Mouse (Mus musculus) lung, embryonic 15.5 days (tissue): ENCODE measurements at regions not wholly inside any gene's neighbourhood (a gene's known extent, or its start where the extent isn't known, plus 50 kb on each side); places are given as distances from the start of the nearest gene placed in this dataset.

Source experiments
- ATAC-seq: fragments of 200-750 bp; cut with Nextera tagmentation; 2 replicates; pipeline ENCODE4 v1.8.0; 2017; ENCODE audit warnings: moderate number of reproducible peaks, borderline replicate concordance; ENCODE audit not compliant: low FRiP score, low TSS enrichment; ENCODE audit errors: extremely low read depth
- H3K27ac ChIP-seq: fragments of 300-500 bp; sonication (generic); 2 replicates; pipeline ENCODE4 v1.5.1; 2015; ENCODE audit warnings: moderate library complexity, mild to moderate bottlenecking, inconsistent platforms
- H3K27me3 ChIP-seq: fragments of 300-500 bp; sonication (generic); 2 replicates; pipeline ENCODE4 v1.6.1; 2015; ENCODE audit warnings: inconsistent platforms
- H3K36me3 ChIP-seq: fragments of 300-500 bp; sonication (generic); 2 replicates; pipeline ENCODE4 v1.6.1; 2015; ENCODE audit warnings: inconsistent platforms
- H3K4me1 ChIP-seq: fragments of 300-500 bp; sonication (generic); 2 replicates; pipeline ENCODE4 v1.6.1; 2015; ENCODE audit warnings: inconsistent platforms
- H3K4me2 ChIP-seq: fragments of 300-500 bp; sonication (generic); 2 replicates; pipeline ENCODE4 v1.6.1; 2015; ENCODE audit warnings: inconsistent platforms, mild to moderate bottlenecking, moderate library complexity
- H3K4me3 ChIP-seq: fragments of 300-500 bp; sonication (generic); 2 replicates; pipeline ENCODE4 v1.5.1; 2015; ENCODE audit warnings: mild to moderate bottlenecking, inconsistent platforms
- H3K9ac ChIP-seq: fragments of 300-500 bp; sonication (generic); 2 replicates; pipeline ENCODE4 v1.6.1; 2015; ENCODE audit warnings: inconsistent platforms
- H3K9me3 ChIP-seq: fragments of 300-500 bp; sonication (generic); 2 replicates; pipeline ENCODE4 v1.6.1; 2016; ENCODE audit warnings: inconsistent platforms
- WGBS: fragments of 180-500 bp; shearing (Covaris S2); methylation state at CpG from one replicate; pipeline ENCODE4 v1.1.7; 2015; 5-methylcytosine and 5-hydroxymethylcytosine counted together

- Histone ChIP-seq H3K27ac (no peak overlapping the region), H3K4me3 (no peak overlapping the region), H3K36me3 (no peaks in the 10 kb centered on the region), H3K9me3 (peaks cover 3% of the 10 kb centered on the region), H3K27me3 (no peaks in the 10 kb centered on the region), H3K4me1 (no peaks in the 10 kb centered on the region), H3K4me2 (no peak overlapping the region), H3K9ac (no peak overlapping the region)
- no peak for ATAC-seq
- WGBS, result 76% methylated on average over 4 of the region's 4 CpGs
Observed at GRCm38 (mm10) chr4:54071951-54072350, 246.1 kb downstream of the Tmem38b start.

- Histone ChIP-seq H3K4me3 (no peak overlapping the region), H3K9me3 (peaks cover 3% of the 10 kb centered on the region), H3K4me2 (no peak overlapping the region), H3K27me3 (no peaks in the 10 kb centered on the region), H3K4me1 (no peaks in the 10 kb centered on the region), H3K9ac (no peak overlapping the region), H3K27ac (no peak overlapping the region), H3K36me3 (no peaks in the 10 kb centered on the region)
- no peak for ATAC-seq
- 22% methylated on average over 3 of the region's 3 CpGs for WGBS
Observed at GRCm38 (mm10) chr4:54072482-54072881, 246.6 kb downstream of the Tmem38b start.

GRCm38 (mm10) chr4:54072932-54073331 lies 247.1 kb downstream of the Tmem38b start:
- no peak overlapping the region for H3K4me3 ChIP-seq
- no peaks in the 10 kb centered on the region for H3K27me3 ChIP-seq
- H3K9ac ChIP-seq, result no peak overlapping the region
- no peak overlapping the region for H3K4me2 ChIP-seq
- no peaks in the 10 kb centered on the region for H3K4me1 ChIP-seq
- peaks cover 3% of the 10 kb centered on the region for H3K9me3 ChIP-seq
- no peak for ATAC-seq
- no peaks in the 10 kb centered on the region for H3K36me3 ChIP-seq
- 53% methylated on average over 10 of the region's 10 CpGs for WGBS
- no peak overlapping the region for H3K27ac ChIP-seq

GRCm38 (mm10) chr4:54073483-54073882 lies 247.6 kb downstream of the Tmem38b start:
- Histone ChIP-seq H3K27me3 (no peaks in the 10 kb centered on the region), H3K27ac (no peak overlapping the region), H3K36me3 (no peaks in the 10 kb centered on the region), H3K4me1 (no peaks in the 10 kb centered on the region), H3K9me3 (peaks cover 3% of the 10 kb centered on the region), H3K9ac (no peak overlapping the region), H3K4me2 (no peak overlapping the region), H3K4me3 (no peak overlapping the region)
- 85% methylated on average over 7 of the region's 7 CpGs for WGBS
- ATAC-seq, result no peak

- no peak overlapping the region for H3K4me2 ChIP-seq
- WGBS, result 58% methylated on average over 5 of the region's 5 CpGs
- no peaks in the 10 kb centered on the region for H3K27me3 ChIP-seq
- no peak overlapping the region for H3K9ac ChIP-seq
- H3K4me3 ChIP-seq, result no peak overlapping the region
- no peaks in the 10 kb centered on the region for H3K4me1 ChIP-seq
- H3K27ac ChIP-seq, result no peak overlapping the region
- ATAC-seq, result no peak
- peaks cover 3% of the 10 kb centered on the region for H3K9me3 ChIP-seq
- H3K36me3 ChIP-seq, result no peaks in the 10 kb centered on the region
Observed at GRCm38 (mm10) chr4:54074226-54074625, 248.4 kb downstream of the Tmem38b start.

- ATAC-seq, result no peak
- Histone ChIP-seq H3K4me1 (no peaks in the 10 kb centered on the region), H3K4me2 (no peak overlapping the region), H3K9me3 (no peaks in the 10 kb centered on the region), H3K27ac (no peak overlapping the region), H3K36me3 (no peaks in the 10 kb centered on the region), H3K9ac (no peak overlapping the region), H3K4me3 (no peak overlapping the region), H3K27me3 (no peaks in the 10 kb centered on the region)
- 68% methylated on average over 9 of the region's 9 CpGs for WGBS
Observed at GRCm38 (mm10) chr4:54080526-54080925, 254.7 kb downstream of the Tmem38b start.

GRCm38 (mm10) chr4:54081411-54081810 lies 255.6 kb downstream of the Tmem38b start:
- WGBS, result 74% methylated on average over 5 of the region's 5 CpGs
- H3K4me1 ChIP-seq, result no peaks in the 10 kb centered on the region
- no peak overlapping the region for H3K4me3 ChIP-seq
- H3K36me3 ChIP-seq, result no peaks in the 10 kb centered on the region
- H3K27ac ChIP-seq, result no peak overlapping the region
- H3K4me2 ChIP-seq, result no peak overlapping the region
- no peak for ATAC-seq
- H3K9me3 ChIP-seq, result no peaks in the 10 kb centered on the region
- no peak overlapping the region for H3K9ac ChIP-seq
- no peaks in the 10 kb centered on the region for H3K27me3 ChIP-seq

GRCm38 (mm10) chr4:54084747-54085146 lies 258.9 kb downstream of the Tmem38b start:
- 81% methylated on average over 6 of the region's 6 CpGs for WGBS
- Histone ChIP-seq H3K4me1 (no peaks in the 10 kb centered on the region), H3K4me2 (no peak overlapping the region), H3K9me3 (no peaks in the 10 kb centered on the region), H3K27ac (no peak overlapping the region), H3K9ac (no peak overlapping the region), H3K36me3 (no peaks in the 10 kb centered on the region), H3K4me3 (no peak overlapping the region), H3K27me3 (no peaks in the 10 kb centered on the region)
- ATAC-seq, result no peak

GRCm38 (mm10) chr4:54094285-54094997 lies 268.6 kb downstream of the Tmem38b start:
- no peaks in the 10 kb centered on the region for H3K9me3 ChIP-seq
- WGBS, result 70% methylated on average over 7 of the region's 7 CpGs
- no peaks in the 10 kb centered on the region for H3K4me1 ChIP-seq
- H3K4me2 ChIP-seq, result no peak overlapping the region
- H3K36me3 ChIP-seq, result no peaks in the 10 kb centered on the region
- H3K27me3 ChIP-seq, result no peaks in the 10 kb centered on the region
- H3K9ac ChIP-seq, result no peak overlapping the region
- H3K4me3 ChIP-seq, result no peak overlapping the region
- no peak overlapping the region for H3K27ac ChIP-seq
- no peak for ATAC-seq

GRCm38 (mm10) chr4:54095200-54095930 lies 269.5 kb downstream of the Tmem38b start:
- no peaks in the 10 kb centered on the region for H3K36me3 ChIP-seq
- no peak for ATAC-seq
- 45% methylated on average over 4 of the region's 4 CpGs for WGBS
- no peaks in the 10 kb centered on the region for H3K27me3 ChIP-seq
- no peaks in the 10 kb centered on the region for H3K9me3 ChIP-seq
- H3K4me3 ChIP-seq, result no peak overlapping the region
- no peaks in the 10 kb centered on the region for H3K4me1 ChIP-seq
- no peak overlapping the region for H3K9ac ChIP-seq
- H3K27ac ChIP-seq, result no peak overlapping the region
- no peak overlapping the region for H3K4me2 ChIP-seq

- Histone ChIP-seq H3K4me3 (no peak overlapping the region), H3K9ac (no peak overlapping the region), H3K4me1 (no peaks in the 10 kb centered on the region), H3K4me2 (no peak overlapping the region), H3K9me3 (no peaks in the 10 kb centered on the region), H3K36me3 (no peaks in the 10 kb centered on the region), H3K27me3 (no peaks in the 10 kb centered on the region), H3K27ac (no peak overlapping the region)
- WGBS, result 74% methylated on average over 2 of the region's 2 CpGs
- no peak for ATAC-seq
Observed at GRCm38 (mm10) chr4:54097543-54097942, 271.7 kb downstream of the Tmem38b start.

- no peaks in the 10 kb centered on the region for H3K9me3 ChIP-seq
- H3K27me3 ChIP-seq, result no peaks in the 10 kb centered on the region
- no peak overlapping the region for H3K27ac ChIP-seq
- no peak overlapping the region for H3K4me2 ChIP-seq
- H3K9ac ChIP-seq, result no peak overlapping the region
- H3K4me3 ChIP-seq, result no peak overlapping the region
- H3K36me3 ChIP-seq, result no peaks in the 10 kb centered on the region
- H3K4me1 ChIP-seq, result no peaks in the 10 kb centered on the region
- no peak for ATAC-seq
Observed at GRCm38 (mm10) chr4:54100282-54100681, 274.4 kb downstream of the Tmem38b start.
